Mouse (Mus musculus): ENCODE data around the gene Spaca4. TPM values are rescaled to one million over a fixed set of nuclear protein-coding genes. Genes with fewer than 3 reads are reported as not detected.

Spaca4 gene
- polyA plus RNA-seq, 1 experiment, result not detected

DNA sequence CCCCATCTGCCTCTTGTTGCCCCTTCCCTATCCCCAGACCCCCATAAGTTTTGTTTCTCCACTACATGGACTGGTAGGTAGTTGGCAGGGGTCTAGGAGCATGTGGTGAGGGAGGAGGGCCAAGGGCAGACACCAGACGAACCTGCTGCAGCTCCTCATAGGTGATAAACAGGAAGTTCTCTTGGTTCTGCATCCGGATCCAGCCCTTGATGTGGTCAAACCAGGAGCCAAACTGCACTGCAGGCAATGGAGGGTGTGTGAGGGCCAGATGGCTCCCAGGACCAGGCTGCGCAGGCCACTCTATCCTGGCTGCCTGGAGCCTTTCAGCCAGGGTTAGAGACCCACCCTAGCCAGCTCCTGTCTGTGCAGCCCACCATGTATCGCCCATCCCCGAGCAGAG lies 7.9 kb upstream of the Spaca4 start:
- peak; percentile 37 to 57 for DNase-seq (ENCODE audit: low read depth in 1 of 2, low spot score in 2 of 2)
- 27% methylated on average over 5 of the region's 5 CpGs for WGBS
- H3K27ac ChIP-seq (ENCODE audit: insufficient read depth, low read length), result peak overlapping the region; percentile 88
- TF ChIP-seq CTCF (IDR thresholded peaks at IDR 0.05; ENCODE audit: extremely low read depth, insufficient read depth, insufficient read length, insufficient replicate concordance), result no peak
- TF ChIP-seq POLR2A (IDR thresholded peaks at IDR 0.05; ENCODE audit: low read depth, low read length), result 0 out of 2 replicates have a peak, but pooled peaks have one; percentile 8
- H3K4me3 ChIP-seq (ENCODE audit: extremely low read depth, insufficient read depth, insufficient read length), result no peak overlapping the region
- no peaks in the 10 kb centered on the region for H3K36me3 ChIP-seq (ENCODE audit: control insufficient read depth, insufficient read depth, low read length)
- H3K27me3 ChIP-seq (ENCODE audit: control insufficient read depth, insufficient read depth, low read length), result no peaks in the 10 kb centered on the region
- peaks cover 9% of the 10 kb centered on the region; the same call in 1 of the 2 replicates for H3K4me1 ChIP-seq (ENCODE audit: control insufficient read depth, insufficient read depth, insufficient read length)

DNA sequence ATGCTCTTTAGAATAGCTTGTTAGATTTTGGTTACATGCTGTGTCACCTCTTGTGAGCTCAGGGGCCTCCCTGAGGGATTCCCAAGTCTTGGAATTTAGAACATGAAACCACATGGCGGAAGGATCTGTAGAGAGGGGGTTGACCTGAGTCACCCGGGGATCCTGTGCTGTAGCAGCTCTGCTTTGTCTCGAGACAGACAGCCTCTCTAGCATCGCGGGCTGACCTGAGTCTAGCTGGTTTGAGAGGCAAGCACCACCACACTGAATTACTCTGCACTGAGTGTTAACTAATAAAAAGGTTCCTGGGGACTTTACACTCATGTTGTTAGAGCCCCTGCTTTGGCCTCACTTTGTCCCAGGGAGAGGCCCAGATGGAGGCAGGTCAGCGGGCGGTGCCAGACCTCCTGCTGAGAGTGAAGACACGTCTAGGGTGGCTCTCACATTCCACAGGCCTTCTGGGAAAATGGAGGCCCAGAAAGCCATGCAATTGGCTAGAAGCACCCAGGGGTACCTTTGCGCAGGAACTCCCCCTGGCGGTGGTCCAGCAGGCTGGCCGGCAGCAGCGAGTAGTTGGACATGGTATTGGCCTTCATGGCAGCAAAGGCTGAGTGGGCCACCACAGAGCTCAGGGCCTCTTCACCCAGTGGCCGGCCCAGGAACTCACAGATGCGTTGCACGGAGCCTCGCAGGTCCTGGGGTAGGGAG lies 5.3 kb upstream of the Spaca4 start:
- TF ChIP-seq CTCF (IDR thresholded peaks at IDR 0.05; ENCODE audit: extremely low read depth, insufficient read depth, insufficient read length, insufficient replicate concordance) (peak; percentile 23; the same call in 1 of the 2 replicates), POLR2A (IDR thresholded peaks at IDR 0.05; ENCODE audit: low read depth, low read length) (no peak)
- H3K36me3 ChIP-seq (ENCODE audit: control insufficient read depth, insufficient read depth, low read length), result no peaks in the 10 kb centered on the region
- peaks cover 9% of the 10 kb centered on the region; the same call in 1 of the 2 replicates for H3K4me1 ChIP-seq (ENCODE audit: control insufficient read depth, insufficient read depth, insufficient read length)
- DNase-seq (ENCODE audit: low read depth in 1 of 2, low spot score in 2 of 2), result peak in 1 of 2 experiments; percentile 38
- WGBS, result 57% methylated on average over 16 of the region's 16 CpGs
- H3K27ac ChIP-seq (ENCODE audit: insufficient read depth, low read length), result no peak overlapping the region
- no peaks in the 10 kb centered on the region for H3K27me3 ChIP-seq (ENCODE audit: control insufficient read depth, insufficient read depth, low read length)
- H3K4me3 ChIP-seq (ENCODE audit: extremely low read depth, insufficient read depth, insufficient read length), result no peak overlapping the region

DNA sequence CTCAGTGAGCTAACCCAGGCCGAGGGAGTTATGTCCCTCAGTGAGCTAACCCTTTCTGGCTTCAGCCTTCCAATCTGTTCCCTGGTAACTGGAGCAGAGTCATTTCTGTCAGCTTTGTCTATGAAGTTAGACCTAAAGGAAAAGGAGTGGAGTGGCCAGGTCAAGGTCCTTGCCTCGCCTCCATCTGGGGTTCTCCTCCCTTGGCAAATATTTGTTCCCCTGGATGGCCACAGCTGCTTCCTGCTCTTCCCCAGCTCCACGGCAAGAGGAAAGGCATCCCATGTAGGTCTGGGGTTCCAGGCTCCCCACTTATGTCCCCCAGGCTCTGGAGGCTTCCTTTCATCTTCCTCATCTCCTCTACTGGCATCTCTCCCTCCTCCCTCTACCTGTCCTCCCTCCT lies 2.0 kb upstream of the Spaca4 start:
- Histone ChIP-seq H3K36me3 (ENCODE audit: control insufficient read depth, insufficient read depth, low read length) (peaks cover 7% of the 10 kb centered on the region; the same call in 1 of the 2 replicates), H3K27me3 (ENCODE audit: control insufficient read depth, insufficient read depth, low read length) (no peaks in the 10 kb centered on the region), H3K27ac (ENCODE audit: insufficient read depth, low read length) (no peak overlapping the region), H3K4me1 (ENCODE audit: control insufficient read depth, insufficient read depth, insufficient read length) (no peaks in the 10 kb centered on the region), H3K4me3 (ENCODE audit: extremely low read depth, insufficient read depth, insufficient read length) (no peak overlapping the region)
- DNase-seq (ENCODE audit: low read depth in 1 of 2, low spot score in 2 of 2), result no peak
- 87% methylated on average over 3 of the region's 3 CpGs for WGBS
- no peak for TF ChIP-seq CTCF (IDR thresholded peaks at IDR 0.05; ENCODE audit: extremely low read depth, insufficient read depth, insufficient read length, insufficient replicate concordance)
- TF ChIP-seq POLR2A (IDR thresholded peaks at IDR 0.05; ENCODE audit: low read depth, low read length), result no peak

DNA sequence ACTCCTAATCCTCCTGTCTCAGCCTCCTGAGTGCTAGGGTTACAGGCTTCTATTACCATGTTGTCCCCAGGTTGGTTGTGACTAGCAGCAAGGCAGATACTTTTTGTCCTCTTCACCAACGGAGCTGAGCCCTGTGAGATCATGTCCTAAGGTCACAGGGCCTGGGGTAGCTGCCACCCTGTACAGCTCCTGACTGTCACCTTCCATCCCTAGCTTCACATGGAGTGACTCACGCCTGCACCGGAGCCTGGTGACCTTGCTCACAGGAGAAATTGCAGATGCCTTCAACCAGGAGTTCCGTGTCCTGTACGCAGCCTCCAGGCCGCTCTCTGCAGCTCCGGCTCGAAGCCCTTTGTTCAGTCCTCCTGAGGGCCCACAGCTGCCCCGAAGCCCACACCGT lies 806 bp upstream of the Spaca4 start:
- H3K27ac ChIP-seq (ENCODE audit: insufficient read depth, low read length), result no peak overlapping the region
- no peaks in the 10 kb centered on the region for H3K4me1 ChIP-seq (ENCODE audit: control insufficient read depth, insufficient read depth, insufficient read length)
- H3K27me3 ChIP-seq (ENCODE audit: control insufficient read depth, insufficient read depth, low read length), result no peaks in the 10 kb centered on the region
- WGBS, result 89% methylated on average over 10 of the region's 10 CpGs
- no peak for TF ChIP-seq POLR2A (IDR thresholded peaks at IDR 0.05; ENCODE audit: low read depth, low read length)
- TF ChIP-seq CTCF (IDR thresholded peaks at IDR 0.05; ENCODE audit: extremely low read depth, insufficient read depth, insufficient read length, insufficient replicate concordance), result no peak
- no peak for DNase-seq (ENCODE audit: low read depth in 1 of 2, low spot score in 2 of 2)
- no peak overlapping the region for H3K4me3 ChIP-seq (ENCODE audit: extremely low read depth, insufficient read depth, insufficient read length)
- peaks cover 9% of the 10 kb centered on the region; the same call in 1 of the 2 replicates for H3K36me3 ChIP-seq (ENCODE audit: control insufficient read depth, insufficient read depth, low read length)

DNA sequence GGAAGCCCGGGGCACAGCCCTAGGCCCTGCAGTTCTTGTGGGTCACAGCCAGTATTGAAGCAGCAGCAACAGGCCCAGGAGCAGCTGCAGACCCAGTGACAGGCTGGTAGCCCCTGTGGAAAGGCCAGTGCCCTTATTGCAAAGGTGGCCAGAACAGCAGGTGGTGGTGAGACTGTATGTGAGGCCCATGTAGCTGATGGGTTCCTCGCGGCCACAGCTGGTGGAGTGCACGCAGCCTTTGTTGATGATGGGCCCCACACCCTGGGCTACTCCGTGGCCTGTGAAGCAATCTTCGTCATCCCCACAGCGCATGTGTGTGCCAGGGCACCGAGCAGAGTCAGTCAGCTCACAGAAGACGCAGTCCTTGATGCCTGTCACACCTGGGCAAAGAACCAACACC lies 462 bp downstream of the Spaca4 start:
- Histone ChIP-seq H3K4me3 (ENCODE audit: extremely low read depth, insufficient read depth, insufficient read length) (no peak overlapping the region), H3K27ac (ENCODE audit: insufficient read depth, low read length) (no peak overlapping the region), H3K36me3 (ENCODE audit: control insufficient read depth, insufficient read depth, low read length) (peaks cover 18% of the 10 kb centered on the region), H3K4me1 (ENCODE audit: control insufficient read depth, insufficient read depth, insufficient read length) (no peaks in the 10 kb centered on the region), H3K27me3 (ENCODE audit: control insufficient read depth, insufficient read depth, low read length) (no peaks in the 10 kb centered on the region)
- DNase-seq (ENCODE audit: low read depth in 1 of 2, low spot score in 2 of 2), result no peak
- WGBS, result 94% methylated on average over 9 of the region's 9 CpGs
- TF ChIP-seq CTCF (IDR thresholded peaks at IDR 0.05; ENCODE audit: extremely low read depth, insufficient read depth, insufficient read length, insufficient replicate concordance) (no peak), POLR2A (IDR thresholded peaks at IDR 0.05; ENCODE audit: low read depth, low read length) (no peak)

DNA sequence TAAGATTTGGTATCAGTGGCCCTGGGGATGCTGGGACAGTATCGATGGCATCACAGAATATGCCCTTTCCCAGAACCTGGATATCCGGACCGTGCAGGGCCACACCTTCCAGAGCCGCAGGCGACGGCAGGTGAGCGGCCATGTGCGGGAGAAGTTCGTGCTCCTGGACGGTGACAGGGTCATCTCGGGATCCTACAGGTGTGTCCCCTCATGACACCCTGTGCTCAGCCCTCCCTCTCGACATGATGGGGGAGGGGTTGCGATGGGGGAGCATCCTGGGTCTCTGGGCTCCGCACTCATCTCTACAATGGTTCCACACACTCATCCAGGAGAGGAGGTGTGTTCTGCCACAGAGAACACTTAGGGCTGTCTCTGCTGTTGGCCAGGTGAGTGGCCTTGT lies 1.8 kb downstream of the Spaca4 start:
- no peak for TF ChIP-seq POLR2A (IDR thresholded peaks at IDR 0.05; ENCODE audit: low read depth, low read length)
- no peak for TF ChIP-seq CTCF (IDR thresholded peaks at IDR 0.05; ENCODE audit: extremely low read depth, insufficient read depth, insufficient read length, insufficient replicate concordance)
- no peaks in the 10 kb centered on the region for H3K27me3 ChIP-seq (ENCODE audit: control insufficient read depth, insufficient read depth, low read length)
- no peaks in the 10 kb centered on the region; the same call in 1 of the 2 replicates for H3K4me1 ChIP-seq (ENCODE audit: control insufficient read depth, insufficient read depth, insufficient read length)
- no peak for DNase-seq (ENCODE audit: low read depth in 1 of 2, low spot score in 2 of 2)
- no peak overlapping the region for H3K27ac ChIP-seq (ENCODE audit: insufficient read depth, low read length)
- 97% methylated on average over 14 of the region's 14 CpGs for WGBS
- peaks cover 26% of the 10 kb centered on the region for H3K36me3 ChIP-seq (ENCODE audit: control insufficient read depth, insufficient read depth, low read length)
- H3K4me3 ChIP-seq (ENCODE audit: extremely low read depth, insufficient read depth, insufficient read length), result no peak overlapping the region

DNA sequence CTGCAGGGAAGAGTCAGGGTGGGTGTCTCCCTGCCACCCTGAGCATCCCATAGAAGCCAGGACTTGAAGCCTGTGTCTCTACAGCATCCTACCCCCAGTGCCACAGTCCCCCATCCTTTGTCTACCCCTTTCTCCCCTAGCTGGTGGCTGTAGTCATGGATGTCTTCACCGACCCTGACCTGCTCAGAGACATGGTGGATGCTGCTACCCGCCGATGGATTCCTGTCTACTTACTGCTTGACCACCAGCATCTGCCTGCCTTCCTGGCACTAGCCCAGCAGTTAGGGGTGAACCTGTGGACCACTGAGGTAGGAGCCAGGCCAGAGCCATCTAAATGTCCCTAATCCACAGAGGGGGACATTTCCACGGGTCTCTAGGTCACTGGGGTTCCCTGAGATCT lies 2.3 kb downstream of the Spaca4 start:
- H3K27ac ChIP-seq (ENCODE audit: insufficient read depth, low read length), result no peak overlapping the region
- TF ChIP-seq CTCF (IDR thresholded peaks at IDR 0.05; ENCODE audit: extremely low read depth, insufficient read depth, insufficient read length, insufficient replicate concordance) (no peak), POLR2A (IDR thresholded peaks at IDR 0.05; ENCODE audit: low read depth, low read length) (no peak)
- no peaks in the 10 kb centered on the region; the same call in 1 of the 2 replicates for H3K4me1 ChIP-seq (ENCODE audit: control insufficient read depth, insufficient read depth, insufficient read length)
- H3K36me3 ChIP-seq (ENCODE audit: control insufficient read depth, insufficient read depth, low read length), result peaks cover 26% of the 10 kb centered on the region
- no peaks in the 10 kb centered on the region for H3K27me3 ChIP-seq (ENCODE audit: control insufficient read depth, insufficient read depth, low read length)
- no peak for DNase-seq (ENCODE audit: low read depth in 1 of 2, low spot score in 2 of 2)
- no peak overlapping the region for H3K4me3 ChIP-seq (ENCODE audit: extremely low read depth, insufficient read depth, insufficient read length)
- 97% methylated on average over 4 of the region's 4 CpGs for WGBS
